Mouse (Mus musculus) heart, embryonic 15.5 days (tissue): ENCODE results near the gene Zfp366. TPM values are rescaled to one million over a fixed set of nuclear protein-coding genes. Genes with fewer than 3 reads are reported as not detected.
A peak's percentile ranks its signal among the peaks of the same experiment; 100 is the strongest.

Experiments used
- ATAC-seq: fragments of 200-750 bp; cut with Nextera tagmentation; replicated peaks from 2 replicates; pipeline ENCODE4 v1.8.0; 2017; ENCODE audit warnings: low read depth, moderate TSS enrichment; ENCODE audit not compliant: insufficient number of reproducible peaks, insufficient read depth, low FRiP score
- H3K27ac ChIP-seq: fragments of 300-500 bp; sonication (generic); 2 replicates; pipeline ENCODE4 v1.5.1; 2015; ENCODE audit warnings: mild to moderate bottlenecking, inconsistent platforms
- H3K27me3 ChIP-seq: fragments of 300-500 bp; sonication (generic); 2 replicates; pipeline ENCODE4 v1.6.1; 2015; ENCODE audit warnings: inconsistent platforms
- H3K36me3 ChIP-seq: fragments of 300-500 bp; sonication (generic); 2 replicates; pipeline ENCODE4 v1.6.1; 2015; ENCODE audit warnings: mild to moderate bottlenecking, inconsistent platforms
- H3K4me1 ChIP-seq: fragments of 300-500 bp; sonication (generic); replicated peaks from 2 replicates; pipeline ENCODE4 v1.6.1; 2015; ENCODE audit warnings: inconsistent platforms
- H3K4me2 ChIP-seq: fragments of 300-500 bp; sonication (generic); 2 replicates; pipeline ENCODE4 v1.6.1; 2015; ENCODE audit warnings: inconsistent platforms, mild to moderate bottlenecking, moderate library complexity
- H3K4me3 ChIP-seq: fragments of 300-500 bp; sonication (generic); 2 replicates; pipeline ENCODE4 v1.5.1; 2015; ENCODE audit warnings: mild to moderate bottlenecking, inconsistent platforms
- H3K9ac ChIP-seq: fragments of 300-500 bp; sonication (generic); 2 replicates; pipeline ENCODE4 v1.6.1; 2015; ENCODE audit warnings: mild to moderate bottlenecking, inconsistent platforms
- H3K9me3 ChIP-seq: fragments of 300-500 bp; sonication (generic); replicated peaks from 2 replicates; pipeline ENCODE4 v1.6.1; 2016; ENCODE audit warnings: inconsistent platforms
- WGBS: fragments of 180-500 bp; shearing (Covaris S2); methylation state at CpG from one replicate; pipeline ENCODE4 v1.1.7; 2015; ENCODE audit warnings: mixed read lengths; 5-methylcytosine and 5-hydroxymethylcytosine counted together
- polyA plus RNA-seq: library from polyadenylated mRNA; unstranded; fragments of >200 nt; fragmentation: Nextera tagmentation; extraction: Ambion mirVana; gene quantifications from 2 replicates; pipeline ENCODE4 v1.2.1, GENCODE M21; 2015

Gene Zfp366
- polyA plus RNA-seq, 1 experiment from 2014 or later = 0.62 TPM

DNA sequence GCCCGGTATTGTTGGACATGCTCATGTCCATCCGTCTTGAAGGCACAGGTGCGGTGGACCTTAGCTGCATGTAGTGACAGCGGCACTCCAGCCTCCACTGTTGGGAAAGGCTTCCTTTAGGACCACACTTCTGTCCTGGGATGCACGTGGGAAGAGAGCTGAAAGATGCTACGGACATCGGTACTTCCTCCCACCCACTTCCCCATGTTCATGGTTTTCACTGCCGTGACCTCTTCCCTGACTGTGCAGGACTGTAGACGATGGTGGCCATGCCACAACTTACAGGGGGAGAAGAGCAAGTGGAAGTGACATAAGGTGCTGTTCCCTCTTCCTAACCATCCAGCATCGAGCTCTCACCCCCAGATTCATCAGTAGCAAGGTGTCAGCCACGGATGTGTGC, 2.8 kb downstream of the Zfp366 start:
- Histone ChIP-seq H3K27me3 (no peaks in the 10 kb centered on the region), H3K9me3 (no peaks in the 10 kb centered on the region), H3K4me2 (no peak overlapping the region), H3K4me1 (peaks cover 40% of the 10 kb centered on the region), H3K9ac (no peak overlapping the region), H3K36me3 (no peaks in the 10 kb centered on the region), H3K4me3 (no peak overlapping the region), H3K27ac (no peak overlapping the region)
- no peak for ATAC-seq
- 81% methylated on average over 11 of the region's 11 CpGs for WGBS

- Histone ChIP-seq H3K4me2 (no peak overlapping the region), H3K27ac (no peak overlapping the region), H3K9me3 (no peaks in the 10 kb centered on the region), H3K27me3 (no peaks in the 10 kb centered on the region), H3K4me1 (peaks cover 42% of the 10 kb centered on the region), H3K36me3 (no peaks in the 10 kb centered on the region), H3K4me3 (no peak overlapping the region), H3K9ac (no peak overlapping the region)
- 58% methylated on average over 8 of the region's 8 CpGs for WGBS
- ATAC-seq = no peak
Observed at GRCm38 (mm10) chr13:99188625-99189024, 4.0 kb downstream of the Zfp366 start.

- Histone ChIP-seq H3K4me1 (peaks cover 40% of the 10 kb centered on the region), H3K36me3 (no peaks in the 10 kb centered on the region), H3K4me2 (no peak overlapping the region), H3K27ac (peak overlapping the region; percentile 76), H3K27me3 (no peaks in the 10 kb centered on the region), H3K4me3 (no peak overlapping the region), H3K9me3 (no peaks in the 10 kb centered on the region), H3K9ac (no peak overlapping the region)
- ATAC-seq = no peak
- WGBS = 69% methylated on average over 3 of the region's 3 CpGs
Observed at GRCm38 (mm10) chr13:99189671-99190070, 5.0 kb downstream of the Zfp366 start.

GRCm38 (mm10) chr13:99190466-99190865, 5.8 kb downstream of the Zfp366 start:
- 53% methylated on average over 11 of the region's 11 CpGs for WGBS
- Histone ChIP-seq H3K4me1 (peaks cover 40% of the 10 kb centered on the region), H3K27ac (peak overlapping the region; percentile 76), H3K36me3 (no peaks in the 10 kb centered on the region), H3K4me3 (no peak overlapping the region), H3K9me3 (no peaks in the 10 kb centered on the region), H3K27me3 (no peaks in the 10 kb centered on the region), H3K4me2 (peak overlapping the region; percentile 23; the same call in 1 of the 2 replicates), H3K9ac (no peak overlapping the region)
- ATAC-seq = 0 out of 2 replicates have a peak, but pooled peaks have one; percentile 35

DNA sequence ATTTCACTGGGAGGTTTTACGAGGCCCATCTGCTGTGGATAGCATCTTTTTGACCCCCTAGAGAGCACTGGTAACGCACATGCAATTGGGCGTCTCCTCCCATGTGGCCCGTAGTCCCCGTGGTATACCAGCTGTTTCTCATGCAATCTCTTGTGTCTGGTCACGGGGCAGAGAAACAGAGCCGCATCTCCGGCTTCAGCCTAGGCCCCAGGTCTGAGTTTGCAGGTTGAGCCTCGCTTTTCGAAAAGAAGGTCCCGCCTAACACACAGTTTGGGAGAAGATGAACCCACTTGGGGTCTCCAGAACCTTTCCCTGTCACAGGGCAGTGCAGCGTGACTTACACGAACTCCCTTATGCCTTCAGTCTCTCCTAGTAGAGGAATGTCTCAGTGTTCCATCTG, 6.4 kb downstream of the Zfp366 start:
- H3K27ac ChIP-seq = peak overlapping the region; percentile 76; the same call in 1 of the 2 replicates
- H3K36me3 ChIP-seq = no peaks in the 10 kb centered on the region
- no peak overlapping the region for H3K4me3 ChIP-seq
- 87% methylated on average over 13 of the region's 13 CpGs for WGBS
- no peak for ATAC-seq
- H3K4me2 ChIP-seq = no peak overlapping the region
- no peak overlapping the region for H3K9ac ChIP-seq
- H3K4me1 ChIP-seq = peaks cover 36% of the 10 kb centered on the region
- H3K9me3 ChIP-seq = no peaks in the 10 kb centered on the region
- H3K27me3 ChIP-seq = no peaks in the 10 kb centered on the region

- H3K27ac ChIP-seq = no peak overlapping the region
- no peak overlapping the region for H3K9ac ChIP-seq
- no peaks in the 10 kb centered on the region for H3K9me3 ChIP-seq
- H3K4me3 ChIP-seq = no peak overlapping the region
- H3K4me1 ChIP-seq = peaks cover 24% of the 10 kb centered on the region
- no peaks in the 10 kb centered on the region for H3K27me3 ChIP-seq
- H3K4me2 ChIP-seq = no peak overlapping the region
- WGBS = 69% methylated on average over 12 of the region's 12 CpGs
- no peaks in the 10 kb centered on the region for H3K36me3 ChIP-seq
- ATAC-seq = no peak
Observed at GRCm38 (mm10) chr13:99196314-99196713, 11.7 kb downstream of the Zfp366 start.

- Histone ChIP-seq H3K36me3 (no peaks in the 10 kb centered on the region), H3K4me3 (no peak overlapping the region), H3K27ac (no peak overlapping the region), H3K27me3 (no peaks in the 10 kb centered on the region), H3K4me2 (no peak overlapping the region), H3K9me3 (no peaks in the 10 kb centered on the region), H3K9ac (no peak overlapping the region), H3K4me1 (peaks cover 23% of the 10 kb centered on the region)
- WGBS = 55% methylated on average over 4 of the region's 4 CpGs
- no peak for ATAC-seq
Observed at GRCm38 (mm10) chr13:99196865-99197264, 12.2 kb downstream of the Zfp366 start.

- Histone ChIP-seq H3K4me3 (no peak overlapping the region), H3K9me3 (no peaks in the 10 kb centered on the region), H3K27me3 (no peaks in the 10 kb centered on the region), H3K4me1 (peaks cover 9% of the 10 kb centered on the region; the same call in 1 of the 2 replicates), H3K36me3 (no peaks in the 10 kb centered on the region), H3K27ac (peak overlapping the region; percentile 61), H3K4me2 (no peak overlapping the region), H3K9ac (no peak overlapping the region)
- WGBS = 67% methylated on average over 16 of the region's 16 CpGs
- 0 out of 2 replicates have a peak, but pooled peaks have one; percentile 50 for ATAC-seq
Observed at GRCm38 (mm10) chr13:99201647-99202574, 17.3 kb downstream of the Zfp366 start.

DNA sequence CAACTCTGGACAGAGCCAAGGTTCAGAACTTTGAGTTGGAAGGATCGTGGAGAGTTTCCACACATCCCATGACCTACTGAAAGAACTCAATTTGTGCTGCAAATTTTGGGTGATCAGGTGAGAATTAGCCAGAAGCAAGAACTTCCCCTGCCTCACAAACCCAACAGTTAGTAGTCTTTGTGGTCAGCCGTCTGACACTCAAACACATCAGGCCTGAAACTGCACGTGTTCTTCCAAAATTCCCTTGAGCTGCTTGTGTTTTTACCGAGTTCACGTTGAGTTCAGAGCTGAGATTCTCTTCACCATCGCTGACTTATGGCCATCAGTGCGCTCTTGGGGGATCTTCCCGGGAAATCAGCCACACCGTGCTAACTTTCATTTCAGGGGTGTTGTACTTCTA, 22.6 kb downstream of the Zfp366 start:
- no peak overlapping the region for H3K4me2 ChIP-seq
- no peak for ATAC-seq
- H3K9ac ChIP-seq = no peak overlapping the region
- WGBS = 81% methylated on average over 9 of the region's 9 CpGs
- peaks cover 6% of the 10 kb centered on the region; the same call in 1 of the 2 replicates for H3K4me1 ChIP-seq
- no peaks in the 10 kb centered on the region for H3K27me3 ChIP-seq
- H3K36me3 ChIP-seq = no peaks in the 10 kb centered on the region
- H3K9me3 ChIP-seq = no peaks in the 10 kb centered on the region
- no peak overlapping the region for H3K4me3 ChIP-seq
- H3K27ac ChIP-seq = no peak overlapping the region

DNA sequence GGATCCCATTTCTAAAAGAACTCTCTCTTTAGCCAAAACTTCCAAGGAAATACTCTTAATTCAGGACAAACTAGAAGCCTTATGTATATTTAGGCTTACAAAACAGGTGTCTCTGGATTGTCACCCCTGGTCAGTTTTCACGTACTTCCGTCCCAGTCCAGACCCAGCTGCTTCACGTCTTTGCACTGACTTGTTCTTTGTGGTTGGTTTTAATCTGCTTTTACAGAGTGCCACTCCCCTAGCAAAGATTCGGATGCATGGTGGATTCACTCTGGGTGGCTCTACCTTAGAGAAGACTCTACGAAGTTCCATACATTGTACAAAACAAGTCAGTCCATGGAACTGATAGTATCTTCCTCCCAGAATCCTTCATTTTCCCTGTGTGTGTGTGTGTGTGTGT, 25.2 kb downstream of the Zfp366 start:
- Histone ChIP-seq H3K9me3 (no peaks in the 10 kb centered on the region), H3K4me3 (no peak overlapping the region), H3K4me1 (peaks cover 10% of the 10 kb centered on the region), H3K27me3 (no peaks in the 10 kb centered on the region), H3K4me2 (no peak overlapping the region), H3K9ac (no peak overlapping the region), H3K27ac (no peak overlapping the region), H3K36me3 (no peaks in the 10 kb centered on the region)
- WGBS = 85% methylated on average over 5 of the region's 5 CpGs
- no peak for ATAC-seq

DNA sequence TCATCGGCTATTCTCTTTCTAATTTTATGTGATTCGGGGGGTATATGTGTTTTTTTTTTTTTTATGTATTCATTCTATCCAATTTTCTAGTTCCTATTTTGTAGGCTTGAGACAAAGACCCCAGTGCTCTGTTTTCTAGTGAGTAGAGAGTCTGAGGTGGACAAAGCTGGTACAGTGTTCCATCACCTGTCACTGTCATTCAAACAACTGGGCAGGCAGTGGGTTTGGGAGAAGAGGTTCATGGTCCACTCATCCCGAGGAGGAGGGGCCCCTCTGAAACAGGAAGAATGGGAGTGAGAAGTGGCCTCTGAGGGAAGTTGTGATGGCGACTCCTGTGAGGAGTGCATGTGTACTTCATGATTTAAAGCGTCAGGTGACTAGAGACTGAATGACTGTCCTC, 26.2 kb downstream of the Zfp366 start:
- Histone ChIP-seq H3K36me3 (no peaks in the 10 kb centered on the region), H3K9ac (no peak overlapping the region), H3K9me3 (no peaks in the 10 kb centered on the region), H3K27me3 (no peaks in the 10 kb centered on the region), H3K4me3 (no peak overlapping the region), H3K4me2 (no peak overlapping the region), H3K27ac (no peak overlapping the region), H3K4me1 (peaks cover 10% of the 10 kb centered on the region)
- 67% methylated on average over 5 of the region's 5 CpGs for WGBS
- no peak for ATAC-seq

DNA sequence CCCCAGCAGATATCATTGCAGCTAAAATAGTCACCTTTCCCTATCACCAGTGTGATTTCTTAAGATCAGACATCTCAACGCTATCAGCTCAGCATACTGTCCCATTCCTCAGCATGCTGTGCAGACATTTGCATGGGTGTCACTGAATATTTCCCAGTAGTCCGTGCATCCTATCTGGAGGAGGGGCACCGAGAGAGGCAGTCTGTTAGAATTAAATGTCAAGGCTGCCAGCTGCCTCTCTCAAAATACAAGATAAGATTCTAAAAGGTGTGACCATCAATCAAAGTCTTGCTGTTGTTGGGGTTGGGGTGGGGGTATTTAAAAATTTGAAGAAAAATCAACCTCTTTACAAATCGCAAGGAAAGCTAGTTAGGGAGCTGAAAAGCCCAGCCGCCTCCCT, 28.4 kb downstream of the Zfp366 start:
- H3K4me3 ChIP-seq = no peak overlapping the region
- ATAC-seq = no peak

More for the DNA sequence above, 28.4 kb downstream of the Zfp366 start:
- Histone ChIP-seq H3K36me3 (no peaks in the 10 kb centered on the region), H3K4me1 (peaks cover 10% of the 10 kb centered on the region), H3K9me3 (no peaks in the 10 kb centered on the region), H3K27ac (0 out of 2 replicates have a peak overlapping the region, but pooled peaks have one; percentile 12), H3K27me3 (no peaks in the 10 kb centered on the region), H3K9ac (no peak overlapping the region), H3K4me2 (peak overlapping the region; percentile 34; the same call in 1 of the 2 replicates)
- WGBS = 27% methylated on average over 5 of the region's 5 CpGs
